Mouse (Mus musculus) liver, embryonic 12.5 days (tissue): ENCODE results near the gene Tmc5. TPM values are rescaled to one million over a fixed set of nuclear protein-coding genes. Genes with fewer than 3 reads are reported as not detected.

Experiments
- ATAC-seq: fragments of 200-750 bp; cut with Nextera tagmentation; 2 replicates; pipeline ENCODE4 v1.8.0; 2017; ENCODE audit warnings: moderate number of reproducible peaks, mild to moderate bottlenecking, moderate library complexity
- H3K27ac ChIP-seq: fragments of 300-500 bp; sonication (generic); 2 replicates; pipeline ENCODE4 v1.5.1; 2016; ENCODE audit warnings: mild to moderate bottlenecking
- H3K27me3 ChIP-seq: fragments of 300-500 bp; sonication (generic); replicated peaks from 2 replicates; pipeline ENCODE4 v1.6.1; 2016; ENCODE audit warnings: mild to moderate bottlenecking, moderate library complexity
- H3K36me3 ChIP-seq: fragments of 300-500 bp; sonication (generic); 2 replicates; pipeline ENCODE4 v1.6.1; 2016; ENCODE audit warnings: mild to moderate bottlenecking, moderate library complexity
- H3K4me1 ChIP-seq: fragments of 300-500 bp; sonication (generic); 2 replicates; pipeline ENCODE4 v1.6.1; 2016
- H3K4me2 ChIP-seq: fragments of 300-500 bp; sonication (generic); 2 replicates; pipeline ENCODE4 v1.6.1; 2016; ENCODE audit warnings: mild to moderate bottlenecking, moderate library complexity
- H3K4me3 ChIP-seq: fragments of 300-500 bp; sonication (generic); 2 replicates; pipeline ENCODE4 v1.5.1; 2016; ENCODE audit warnings: mild to moderate bottlenecking, moderate library complexity
- H3K9ac ChIP-seq: fragments of 300-500 bp; sonication (generic); 2 replicates; pipeline ENCODE4 v1.6.1; 2016; ENCODE audit warnings: mild to moderate bottlenecking, moderate library complexity
- H3K9me3 ChIP-seq: fragments of 300-500 bp; sonication (generic); replicated peaks from 2 replicates; pipeline ENCODE4 v1.6.1; 2016; ENCODE audit warnings: mild to moderate bottlenecking, moderate library complexity
- WGBS: fragments of 180-500 bp; shearing (Covaris S2); methylation state at CpG from one replicate; pipeline ENCODE4 v1.1.7; 2016; ENCODE audit not compliant: insufficient replicate concordance; 5-methylcytosine and 5-hydroxymethylcytosine counted together
- polyA plus RNA-seq: library from polyadenylated mRNA; unstranded; fragments of >200 nt; fragmentation: Nextera tagmentation; extraction: Ambion mirVana; gene quantifications from 2 replicates; pipeline ENCODE4 v1.2.1, GENCODE M21; 2016

The Tmc5 gene
- polyA plus RNA-seq, 1 experiment from 2014 or later = not detected

DNA sequence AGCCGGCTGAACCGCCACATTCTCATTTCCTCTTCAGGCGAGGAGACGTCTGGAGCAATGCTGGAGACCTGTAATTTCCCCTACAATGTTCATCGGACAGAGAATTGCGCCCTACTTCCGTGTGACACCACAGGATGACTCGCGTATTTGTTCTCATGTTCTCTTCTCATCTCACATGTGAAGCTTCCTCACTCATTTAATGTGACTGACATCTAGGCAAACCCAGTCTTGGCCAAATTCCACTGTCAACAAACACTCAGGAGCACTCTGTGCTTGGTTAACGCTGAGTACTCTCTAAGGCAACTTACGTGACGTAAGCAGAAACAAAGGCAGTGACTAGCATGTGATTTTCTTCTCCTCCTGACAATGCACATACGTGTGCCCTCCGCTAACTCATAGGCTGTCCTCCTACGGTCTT is 106.1 kb downstream of the Tmc5 start:
- H3K27ac ChIP-seq = no peak overlapping the region
- H3K9ac ChIP-seq = no peak overlapping the region
- peaks cover 41% of the 10 kb centered on the region for H3K4me1 ChIP-seq
- ATAC-seq = no peak
- H3K36me3 ChIP-seq = peaks cover 40% of the 10 kb centered on the region
- no peaks in the 10 kb centered on the region for H3K9me3 ChIP-seq
- no peak overlapping the region for H3K4me3 ChIP-seq
- peak overlapping the region; percentile 89 for H3K4me2 ChIP-seq
- WGBS = 83% methylated on average over 15 of the region's 15 CpGs
- no peaks in the 10 kb centered on the region for H3K27me3 ChIP-seq

DNA sequence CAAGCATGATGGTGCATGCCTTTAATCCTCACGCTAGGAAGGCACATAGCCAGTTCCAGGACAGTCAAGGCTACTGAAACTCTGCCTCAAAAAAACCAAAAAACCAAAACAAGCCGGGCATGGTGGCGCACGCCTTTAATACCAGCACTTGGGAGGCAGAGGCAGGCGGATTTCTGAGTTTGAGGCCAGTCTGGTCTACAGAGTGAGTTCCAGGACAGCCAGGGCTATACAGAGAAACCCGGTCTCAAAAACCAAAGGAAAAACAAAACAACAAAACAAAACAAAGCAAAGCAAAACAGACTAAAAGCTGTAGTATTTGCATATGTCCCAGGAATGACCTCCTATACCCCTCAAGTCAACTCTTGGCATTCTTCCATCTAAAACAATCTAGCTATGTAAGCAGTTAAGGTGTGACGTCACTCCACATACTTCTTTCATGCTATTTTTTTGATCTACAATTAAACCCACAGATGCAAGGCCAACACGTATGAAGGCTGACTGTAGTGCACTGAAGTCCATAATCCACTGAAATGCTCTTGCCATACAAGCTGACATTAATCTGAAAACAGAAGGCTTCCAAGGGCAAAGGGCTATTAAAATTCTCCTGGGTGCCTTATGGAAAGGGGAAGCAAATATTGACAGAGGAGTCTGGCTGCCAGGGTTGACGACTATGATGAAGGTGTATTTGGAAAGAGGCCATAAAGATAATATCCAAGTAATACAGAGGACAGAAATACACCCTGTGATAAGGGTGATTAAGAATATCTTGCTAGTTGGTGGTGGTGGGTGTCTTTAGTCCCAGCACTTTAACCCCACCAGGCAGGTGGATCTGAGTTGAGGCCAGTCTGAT is 107.1 kb downstream of the Tmc5 start:
- peak; percentile 33 for ATAC-seq
- Histone ChIP-seq H3K4me3 (peak overlapping the region; percentile 93), H3K4me2 (peak overlapping the region; percentile 89), H3K9me3 (no peaks in the 10 kb centered on the region), H3K9ac (peak overlapping the region; percentile 92), H3K36me3 (peaks cover 33% of the 10 kb centered on the region), H3K27ac (peak overlapping the region; percentile 93), H3K4me1 (peaks cover 41% of the 10 kb centered on the region), H3K27me3 (no peaks in the 10 kb centered on the region)
- 73% methylated on average over 9 of the region's 9 CpGs for WGBS

DNA sequence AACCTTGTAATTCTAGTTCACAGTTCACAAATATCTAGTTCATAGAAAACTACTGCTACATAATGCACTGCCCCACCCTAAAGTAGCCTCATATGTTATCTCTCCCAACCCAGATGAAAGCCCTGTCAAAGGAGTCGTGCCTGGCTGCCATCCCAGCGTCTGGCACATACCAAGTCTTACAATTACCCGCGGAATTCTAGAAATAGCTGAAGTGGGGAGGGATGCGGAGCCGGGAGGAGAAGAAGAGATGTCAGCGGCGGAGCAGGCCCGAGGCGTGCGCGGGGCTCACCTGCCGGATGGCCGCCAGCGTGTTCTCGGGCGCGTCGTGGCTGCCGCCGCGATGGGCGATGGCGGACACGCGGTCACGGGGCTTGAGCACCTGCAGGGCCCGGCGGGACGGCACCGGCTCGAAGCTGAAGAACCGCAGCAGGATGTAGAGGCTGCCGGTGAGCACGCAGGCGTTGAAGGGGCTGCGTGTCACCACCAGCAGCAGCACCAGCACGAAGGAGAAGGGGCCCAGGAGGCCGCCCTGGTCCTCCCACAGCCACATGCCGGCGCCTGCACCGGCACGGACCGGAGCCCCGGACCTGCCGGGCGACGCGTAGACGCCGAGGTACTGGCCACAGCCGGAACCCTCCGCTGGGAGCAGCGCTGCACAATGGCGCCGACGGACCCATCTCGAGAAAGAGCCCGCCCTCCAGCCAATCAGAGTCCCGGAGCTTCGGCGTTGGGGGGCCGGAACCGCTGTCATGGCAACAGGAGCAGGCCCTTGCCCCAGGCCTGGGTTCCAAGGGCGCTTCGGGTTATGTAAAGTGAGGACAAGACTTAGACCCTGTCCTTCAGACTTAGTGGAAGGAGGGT is 108.2 kb downstream of the Tmc5 start, which contains the start of gene Gde1:
Gene Gde1 (minus strand): TSS at position 678 of the 861 bp plus-strand sequence.
- Histone ChIP-seq H3K27ac (peak within 1 kb of the TSS; percentile 93), H3K4me2 (peak within 1 kb of the TSS; percentile 89), H3K4me1 (peaks cover 36% of the 10 kb centered on the region), H3K27me3 (0 out of 2 replicates have a peak, but pooled peaks cover 3% of the 10 kb centered on the region), H3K9me3 (no peaks in the 10 kb centered on the region), H3K36me3 (peaks cover 27% of the 10 kb centered on the region), H3K4me3 (peak within 1 kb of the TSS; percentile 93), H3K9ac (peak within 1 kb of the TSS; percentile 92)
- peak; percentile 88 for ATAC-seq
- 2% methylated on average over 66 of the region's 66 CpGs for WGBS

DNA sequence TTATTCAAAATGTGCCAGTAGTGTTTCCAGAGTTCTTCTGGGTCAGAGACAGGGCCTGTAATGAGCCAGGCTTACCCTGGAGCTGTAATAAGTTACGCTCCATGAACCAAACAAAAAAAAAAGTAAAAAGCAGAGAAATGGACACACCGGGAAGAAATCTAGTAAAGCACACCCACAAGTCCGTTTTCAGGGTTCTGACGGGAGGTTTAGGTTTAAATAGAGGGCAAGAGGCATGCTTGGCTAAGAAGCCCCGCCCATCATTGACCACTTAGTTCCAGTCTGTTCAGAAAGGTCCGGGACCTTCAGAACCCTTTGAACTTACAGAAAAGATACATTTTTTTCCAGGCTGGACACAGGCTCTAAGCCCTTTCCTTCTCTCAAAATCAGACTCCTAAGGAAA is 109.0 kb downstream of the Tmc5 start:
- WGBS = 49% methylated on average over 6 of the region's 6 CpGs
- H3K9me3 ChIP-seq = no peaks in the 10 kb centered on the region
- H3K27ac ChIP-seq = peak overlapping the region; percentile 93
- 0 out of 2 replicates have a peak, but pooled peaks cover 3% of the 10 kb centered on the region for H3K27me3 ChIP-seq
- ATAC-seq = no peak
- H3K4me2 ChIP-seq = peak overlapping the region; percentile 89
- peak overlapping the region; percentile 93 for H3K4me3 ChIP-seq
- H3K4me1 ChIP-seq = peaks cover 36% of the 10 kb centered on the region
- H3K36me3 ChIP-seq = peaks cover 20% of the 10 kb centered on the region
- H3K9ac ChIP-seq = peak overlapping the region; percentile 92

DNA sequence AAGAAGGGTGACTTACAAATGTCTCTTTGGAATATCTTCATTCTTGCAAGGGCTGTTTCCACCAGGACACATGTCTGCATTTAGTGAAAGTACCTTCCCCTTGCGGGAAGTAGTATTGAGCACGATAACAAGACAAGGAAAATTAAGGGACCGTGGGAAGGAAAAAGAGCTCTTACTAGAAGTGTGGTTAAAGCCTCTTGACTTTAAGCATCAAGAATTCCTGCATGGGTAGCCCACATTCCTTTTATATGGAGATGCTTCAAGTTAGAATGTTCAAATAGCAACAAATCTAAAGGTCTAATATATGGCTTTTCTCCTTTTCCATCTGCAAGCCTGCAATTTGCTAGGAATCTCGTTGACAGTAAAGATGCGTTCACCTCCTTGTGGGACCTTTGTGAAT is 109.4 kb downstream of the Tmc5 start:
- Histone ChIP-seq H3K36me3 (peaks cover 17% of the 10 kb centered on the region), H3K4me2 (no peak overlapping the region), H3K27me3 (0 out of 2 replicates have a peak, but pooled peaks cover 3% of the 10 kb centered on the region), H3K9me3 (no peaks in the 10 kb centered on the region), H3K27ac (no peak overlapping the region), H3K9ac (no peak overlapping the region), H3K4me1 (peaks cover 36% of the 10 kb centered on the region), H3K4me3 (no peak overlapping the region)
- no peak for ATAC-seq
- 85% methylated on average over 5 of the region's 5 CpGs for WGBS

DNA sequence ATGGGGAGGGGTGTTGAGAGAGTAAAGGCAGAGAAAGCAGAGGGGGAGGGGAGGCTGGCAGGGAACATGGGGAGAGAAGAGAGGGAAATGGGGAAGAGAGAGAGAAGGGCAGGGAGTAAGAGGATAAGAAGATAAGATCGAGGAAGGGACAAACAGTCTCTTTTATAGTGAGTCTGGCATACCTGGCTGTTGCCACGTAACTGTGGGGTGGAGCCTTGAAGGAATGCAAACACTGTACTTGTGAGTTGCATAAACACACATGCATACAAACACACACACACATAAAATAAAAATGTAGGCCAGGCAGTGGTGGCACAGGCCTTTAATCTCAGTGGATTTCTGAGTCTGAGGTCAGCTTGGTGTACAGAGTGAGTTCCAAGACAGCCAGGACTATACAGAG is 110.1 kb downstream of the Tmc5 start:
- H3K9me3 ChIP-seq = no peaks in the 10 kb centered on the region
- 54% methylated on average over 2 of the region's 2 CpGs for WGBS

DNA sequence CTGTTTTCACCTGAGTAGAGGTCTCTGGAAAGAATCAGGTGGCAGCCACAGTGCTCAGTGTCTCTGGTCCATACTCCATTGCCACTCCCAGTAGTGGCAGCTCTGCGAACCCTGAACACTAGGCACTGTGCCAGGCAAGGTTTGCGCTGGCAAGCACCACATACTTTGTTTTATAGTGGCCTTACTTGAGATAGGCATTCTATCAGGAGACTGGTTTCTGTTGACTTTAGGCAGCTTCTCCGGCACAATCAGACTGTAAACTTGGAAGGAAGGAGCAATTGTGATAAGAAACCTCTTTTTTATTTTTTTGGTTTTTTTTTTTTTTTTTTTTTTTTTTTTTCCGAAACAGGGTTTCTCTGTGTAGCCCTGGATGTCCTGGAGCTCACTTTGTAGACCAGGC is 110.9 kb downstream of the Tmc5 start:
- Histone ChIP-seq H3K4me1 (peaks cover 41% of the 10 kb centered on the region), H3K9me3 (no peaks in the 10 kb centered on the region), H3K36me3 (peaks cover 5% of the 10 kb centered on the region), H3K27me3 (0 out of 2 replicates have a peak, but pooled peaks cover 3% of the 10 kb centered on the region), H3K27ac (no peak overlapping the region), H3K4me3 (no peak overlapping the region), H3K9ac (no peak overlapping the region), H3K4me2 (no peak overlapping the region)
- WGBS = 75% methylated on average over 4 of the region's 4 CpGs
- no peak for ATAC-seq

More for the DNA sequence above, 110.1 kb downstream of the Tmc5 start:
- peaks cover 11% of the 10 kb centered on the region for H3K36me3 ChIP-seq
- no peak overlapping the region for H3K27ac ChIP-seq
- peaks cover 39% of the 10 kb centered on the region for H3K4me1 ChIP-seq
- H3K4me2 ChIP-seq = no peak overlapping the region
- no peak overlapping the region for H3K9ac ChIP-seq
- H3K27me3 ChIP-seq = 0 out of 2 replicates have a peak, but pooled peaks cover 3% of the 10 kb centered on the region
- H3K4me3 ChIP-seq = no peak overlapping the region
- ATAC-seq = no peak

DNA sequence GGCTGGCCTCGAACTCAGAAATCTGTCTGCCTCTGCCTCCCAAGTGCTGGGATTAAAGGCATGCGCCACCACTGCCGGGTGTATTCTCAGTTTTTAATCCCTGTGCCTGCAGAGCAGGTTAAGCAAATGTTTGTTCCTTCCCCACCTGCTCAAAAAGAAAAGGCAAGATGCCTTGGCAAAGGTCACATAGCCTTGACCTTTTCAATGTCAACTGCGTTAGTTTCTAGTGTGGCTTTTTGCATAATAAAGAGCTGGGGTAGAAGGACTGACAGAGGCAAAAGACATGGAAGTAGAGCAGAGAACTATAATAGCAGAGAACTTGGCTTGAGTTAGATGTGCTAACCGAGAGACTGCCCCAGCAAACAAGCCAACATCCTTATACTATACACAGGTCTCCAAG is 113.7 kb downstream of the Tmc5 start:
- Histone ChIP-seq H3K4me1 (peaks cover 26% of the 10 kb centered on the region), H3K36me3 (peaks cover 11% of the 10 kb centered on the region), H3K4me2 (no peak overlapping the region), H3K27me3 (0 out of 2 replicates have a peak, but pooled peaks cover 3% of the 10 kb centered on the region), H3K27ac (no peak overlapping the region), H3K9ac (no peak overlapping the region), H3K9me3 (no peaks in the 10 kb centered on the region), H3K4me3 (no peak overlapping the region)
- 71% methylated on average over 5 of the region's 5 CpGs for WGBS
- no peak for ATAC-seq

DNA sequence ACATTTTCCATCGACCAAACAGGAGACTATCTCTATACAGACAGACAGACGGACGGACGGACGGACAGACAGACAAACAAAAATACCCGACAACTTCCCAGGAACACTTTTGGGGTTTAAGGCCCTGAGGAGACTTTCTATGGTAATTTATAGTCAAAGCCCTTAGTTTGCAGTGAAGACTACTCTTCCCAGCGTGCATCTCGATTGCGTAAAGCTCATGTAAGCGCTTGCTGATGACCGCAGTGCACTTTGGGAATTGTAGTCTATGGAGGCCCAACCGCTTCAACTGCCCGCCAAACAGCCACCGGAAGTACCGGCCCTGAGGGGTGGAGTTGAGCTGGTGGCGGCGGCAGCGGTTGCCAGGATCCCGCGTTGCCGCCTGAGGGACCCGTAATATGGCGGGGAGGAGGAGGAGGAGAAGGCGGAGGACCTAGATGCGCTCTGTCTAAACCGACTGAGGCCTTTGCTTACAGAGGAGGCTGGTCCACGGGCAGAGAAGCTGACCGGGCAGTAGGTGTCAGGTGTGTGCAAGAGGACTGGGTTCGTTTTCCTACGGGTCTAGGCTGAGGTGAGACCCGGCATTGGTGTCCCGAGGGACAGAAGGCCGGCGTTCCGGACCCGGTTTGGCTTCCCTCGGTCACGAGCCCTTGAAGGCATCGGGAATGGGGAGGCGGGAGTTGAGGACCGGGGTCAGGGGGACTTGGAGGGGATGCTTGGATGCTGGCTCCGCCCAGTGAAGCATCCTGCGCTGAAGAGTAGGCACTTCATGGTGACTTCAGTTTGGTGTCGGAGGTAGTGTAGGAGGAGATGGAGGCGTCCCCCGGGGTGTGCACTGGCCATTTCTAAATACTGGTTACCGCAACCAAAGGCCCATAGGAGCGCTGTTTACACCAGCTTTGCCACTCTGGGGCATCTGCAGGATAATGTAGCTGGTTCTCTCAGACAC is 115.4 kb downstream of the Tmc5 start, which contains the start of gene Ccp110:
Gene Ccp110 (plus strand): TSS at position 325 of the 946 bp plus-strand sequence.
- Histone ChIP-seq H3K9me3 (no peaks in the 10 kb centered on the region), H3K4me1 (peaks cover 19% of the 10 kb centered on the region), H3K4me3 (peak within 1 kb of the TSS; percentile 87), H3K27ac (peak within 1 kb of the TSS; percentile 69), H3K36me3 (peaks cover 18% of the 10 kb centered on the region), H3K27me3 (0 out of 2 replicates have a peak, but pooled peaks cover 3% of the 10 kb centered on the region), H3K9ac (peak within 1 kb of the TSS; percentile 76), H3K4me2 (peak within 1 kb of the TSS; percentile 79)
- WGBS = 1% methylated on average over 48 of the region's 48 CpGs
- peak; percentile 98 for ATAC-seq

DNA sequence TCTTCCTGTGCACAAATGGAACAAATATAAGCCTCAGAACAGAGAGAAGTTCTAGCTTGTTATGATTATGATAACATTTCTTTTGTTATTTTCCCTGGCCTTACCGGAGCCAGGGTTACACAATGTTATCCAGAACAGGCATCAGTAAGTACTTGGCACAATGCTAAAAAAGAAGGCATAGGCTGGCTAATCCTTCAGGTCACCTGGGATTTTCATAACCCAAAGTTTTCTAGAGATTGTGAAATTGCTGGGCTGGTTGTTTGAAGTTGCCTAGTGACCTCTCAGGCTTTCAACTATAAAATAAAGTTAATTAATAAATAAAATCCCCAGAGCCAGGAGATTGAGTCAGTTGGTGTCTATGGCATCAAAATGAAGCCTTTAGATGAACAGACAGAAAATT is 117.8 kb downstream of the Tmc5 start:
- H3K4me2 ChIP-seq = no peak overlapping the region
- no peaks in the 10 kb centered on the region for H3K9me3 ChIP-seq
- 0 out of 2 replicates have a peak, but pooled peaks cover 1% of the 10 kb centered on the region for H3K27me3 ChIP-seq
- H3K27ac ChIP-seq = no peak overlapping the region
- ATAC-seq = no peak
- H3K9ac ChIP-seq = no peak overlapping the region
- peaks cover 19% of the 10 kb centered on the region for H3K4me1 ChIP-seq
- H3K36me3 ChIP-seq = peaks cover 37% of the 10 kb centered on the region
- H3K4me3 ChIP-seq = no peak overlapping the region
- WGBS = 88% methylated on average over 1 of the region's 1 CpGs

DNA sequence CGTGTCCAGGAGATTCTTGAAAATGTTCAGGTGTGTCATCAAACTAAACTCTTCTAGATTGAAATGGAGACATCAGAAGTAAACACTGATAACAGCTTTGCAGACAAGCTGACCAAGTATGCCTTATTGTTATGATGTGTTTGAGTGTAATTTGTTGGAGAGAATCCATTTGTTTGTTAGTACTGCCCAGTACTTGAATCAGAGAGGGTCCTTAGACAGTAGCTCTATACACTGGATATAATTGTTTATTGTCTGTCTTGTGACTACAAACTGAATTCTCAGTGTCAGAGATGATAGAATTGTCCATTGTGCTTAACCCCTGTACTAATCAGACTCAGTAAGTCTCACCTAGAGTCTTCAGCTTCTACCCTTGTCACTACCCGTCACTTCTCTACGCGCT is 121.0 kb downstream of the Tmc5 start:
- Histone ChIP-seq H3K9ac (no peak overlapping the region), H3K27ac (no peak overlapping the region), H3K4me2 (no peak overlapping the region), H3K36me3 (peaks cover 61% of the 10 kb centered on the region), H3K4me1 (peaks cover 9% of the 10 kb centered on the region), H3K27me3 (no peaks in the 10 kb centered on the region), H3K9me3 (no peaks in the 10 kb centered on the region), H3K4me3 (no peak overlapping the region)
- 91% methylated on average over 4 of the region's 4 CpGs for WGBS
- no peak for ATAC-seq
